Mouse (Mus musculus): ENCODE data around the gene Ank3. TPM values are rescaled to one million over a fixed set of nuclear protein-coding genes. Genes with fewer than 3 reads are reported as not detected.
A peak's percentile ranks its signal among the peaks of the same experiment; 100 is the strongest.

Ank3 gene
- polyA plus RNA-seq, 1 experiment from 2014 or later = 150 TPM

DNA sequence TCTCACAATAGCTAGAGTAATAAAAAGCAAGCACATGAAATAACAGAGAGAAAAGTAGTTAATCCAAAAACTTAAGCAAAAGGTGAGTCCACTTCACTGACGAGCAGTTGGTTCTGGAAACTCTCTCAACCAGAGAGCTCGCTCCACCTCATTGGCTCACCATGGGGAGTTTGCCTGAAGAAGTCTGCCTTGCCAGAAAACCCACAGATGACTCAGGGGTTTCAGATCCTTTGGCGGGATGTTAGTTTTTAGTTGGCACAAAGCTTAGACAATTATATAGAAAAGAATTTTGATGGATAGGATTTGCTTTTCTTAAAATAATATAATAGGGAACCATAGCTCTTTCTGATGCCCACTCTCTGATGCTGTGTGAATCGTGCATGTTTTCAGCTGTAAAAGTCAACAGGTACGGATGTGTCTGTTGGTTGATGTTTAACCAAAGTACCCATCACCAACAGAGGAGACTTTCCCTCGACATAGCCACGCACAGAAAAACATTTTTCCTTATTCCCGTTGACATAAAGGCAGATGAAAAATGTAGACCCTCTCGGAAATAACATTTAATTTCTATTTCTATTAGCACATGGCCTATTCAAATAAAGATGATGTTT is 556.2 kb downstream of the Ank3 start:
- no peak for DNase-seq
- Histone ChIP-seq H3K36me3 (ENCODE audit: control insufficient read depth, insufficient read depth, low read length) (peaks cover 34% of the 10 kb centered on the region), H3K9me3 (ENCODE audit: control insufficient read depth, low read length) (no peaks in the 10 kb centered on the region), H3K4me2 (ENCODE audit: low read length) (no peak overlapping the region), H3K27ac (replicated peaks; ENCODE audit: low read depth, low read length) (no peak overlapping the region), H3K4me3 (replicated peaks; ENCODE audit: low read depth, low read length) (no peak overlapping the region), H3K9ac (replicated peaks; ENCODE audit: low read length) (no peak overlapping the region), H3K27me3 (ENCODE audit: control insufficient read depth, insufficient read depth, low read length) (no peaks in the 10 kb centered on the region), H3K4me1 (ENCODE audit: control insufficient read depth, insufficient read depth, low read length) (no peaks in the 10 kb centered on the region)
- whole genome bisulfite sequencing = 89% methylated on average over 9 of the region's 9 CpGs
- no peak for ATAC-seq (ENCODE audit: low FRiP score, low TSS enrichment)

- peaks cover 35% of the 10 kb centered on the region for H3K36me3 ChIP-seq (ENCODE audit: control insufficient read depth, insufficient read depth, low read length)
- no peaks in the 10 kb centered on the region for H3K9me3 ChIP-seq (ENCODE audit: control insufficient read depth, low read length)
- DNase-seq (no peak), ATAC-seq (ENCODE audit: low FRiP score, low TSS enrichment) (no peak)
- no peaks in the 10 kb centered on the region for H3K27me3 ChIP-seq (ENCODE audit: control insufficient read depth, insufficient read depth, low read length)
- no peak overlapping the region for H3K4me2 ChIP-seq (ENCODE audit: low read length)
- no peak overlapping the region for H3K9ac ChIP-seq (replicated peaks; ENCODE audit: low read length)
- 92% methylated on average over 7 of the region's 7 CpGs for WGBS
- no peak overlapping the region for H3K27ac ChIP-seq (replicated peaks; ENCODE audit: low read depth, low read length)
- no peak overlapping the region for H3K4me3 ChIP-seq (replicated peaks; ENCODE audit: low read depth, low read length)
- no peaks in the 10 kb centered on the region for H3K4me1 ChIP-seq (ENCODE audit: control insufficient read depth, insufficient read depth, low read length)
These were observed 563.7 kb downstream of the Ank3 start for GRCm38 (mm10) chr10:69962226-69962625.

DNA sequence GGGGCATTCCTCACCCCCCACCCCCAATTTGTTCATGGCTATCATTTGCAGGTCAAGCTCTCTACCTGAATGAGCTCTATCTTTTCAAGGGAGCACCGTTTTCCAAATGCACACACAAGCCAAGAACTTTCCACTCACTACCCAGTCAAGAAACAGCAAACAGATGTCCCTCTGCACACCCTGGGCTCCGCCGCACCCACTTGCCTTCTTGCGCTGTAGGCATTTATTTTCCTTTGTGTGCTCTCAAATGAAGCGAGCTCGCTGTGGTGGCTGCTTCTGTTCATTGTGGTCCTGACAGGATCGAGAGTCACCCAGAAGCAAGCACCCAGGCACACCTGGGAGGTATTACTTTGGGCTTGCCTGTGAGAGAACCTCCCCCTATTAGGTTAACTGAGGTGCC is 564.4 kb downstream of the Ank3 start:
- peaks cover 35% of the 10 kb centered on the region for H3K36me3 ChIP-seq (ENCODE audit: control insufficient read depth, insufficient read depth, low read length)
- ATAC-seq (ENCODE audit: low FRiP score, low TSS enrichment) (no peak), DNase-seq (no peak)
- no peaks in the 10 kb centered on the region for H3K9me3 ChIP-seq (ENCODE audit: control insufficient read depth, low read length)
- no peak overlapping the region for H3K4me3 ChIP-seq (replicated peaks; ENCODE audit: low read depth, low read length)
- H3K27ac ChIP-seq (replicated peaks; ENCODE audit: low read depth, low read length) = no peak overlapping the region
- H3K9ac ChIP-seq (replicated peaks; ENCODE audit: low read length) = no peak overlapping the region
- 87% methylated on average over 7 of the region's 7 CpGs for WGBS
- no peaks in the 10 kb centered on the region for H3K27me3 ChIP-seq (ENCODE audit: control insufficient read depth, insufficient read depth, low read length)
- no peak overlapping the region for H3K4me2 ChIP-seq (ENCODE audit: low read length)
- H3K4me1 ChIP-seq (ENCODE audit: control insufficient read depth, insufficient read depth, low read length) = no peaks in the 10 kb centered on the region

GRCm38 (mm10) chr10:69964611-69965010 is 566.0 kb downstream of the Ank3 start:
- ATAC-seq (ENCODE audit: low FRiP score, low TSS enrichment) (no peak), DNase-seq (peak; percentile 86)
- no peak overlapping the region for H3K4me3 ChIP-seq (replicated peaks; ENCODE audit: low read depth, low read length)
- WGBS = 10% methylated on average over 5 of the region's 5 CpGs
- H3K9ac ChIP-seq (replicated peaks; ENCODE audit: low read length) = no peak overlapping the region
- H3K4me2 ChIP-seq (ENCODE audit: low read length) = no peak overlapping the region
- no peaks in the 10 kb centered on the region for H3K4me1 ChIP-seq (ENCODE audit: control insufficient read depth, insufficient read depth, low read length)
- H3K9me3 ChIP-seq (ENCODE audit: control insufficient read depth, low read length) = no peaks in the 10 kb centered on the region
- peaks cover 37% of the 10 kb centered on the region for H3K36me3 ChIP-seq (ENCODE audit: control insufficient read depth, insufficient read depth, low read length)
- no peaks in the 10 kb centered on the region for H3K27me3 ChIP-seq (ENCODE audit: control insufficient read depth, insufficient read depth, low read length)
- no peak overlapping the region for H3K27ac ChIP-seq (replicated peaks; ENCODE audit: low read depth, low read length)

GRCm38 (mm10) chr10:69965085-69965484 is 566.5 kb downstream of the Ank3 start:
- peaks cover 35% of the 10 kb centered on the region for H3K36me3 ChIP-seq (ENCODE audit: control insufficient read depth, insufficient read depth, low read length)
- 88% methylated on average over 6 of the region's 6 CpGs for WGBS
- DNase-seq = no peak
- H3K4me1 ChIP-seq (ENCODE audit: control insufficient read depth, insufficient read depth, low read length) = no peaks in the 10 kb centered on the region
- no peak overlapping the region for H3K4me3 ChIP-seq (replicated peaks; ENCODE audit: low read depth, low read length)
- no peaks in the 10 kb centered on the region for H3K9me3 ChIP-seq (ENCODE audit: control insufficient read depth, low read length)
- H3K9ac ChIP-seq (replicated peaks; ENCODE audit: low read length) = no peak overlapping the region
- no peak for ATAC-seq (ENCODE audit: low FRiP score, low TSS enrichment)
- H3K27ac ChIP-seq (replicated peaks; ENCODE audit: low read depth, low read length) = no peak overlapping the region
- no peak overlapping the region for H3K4me2 ChIP-seq (ENCODE audit: low read length)
- no peaks in the 10 kb centered on the region for H3K27me3 ChIP-seq (ENCODE audit: control insufficient read depth, insufficient read depth, low read length)

DNA sequence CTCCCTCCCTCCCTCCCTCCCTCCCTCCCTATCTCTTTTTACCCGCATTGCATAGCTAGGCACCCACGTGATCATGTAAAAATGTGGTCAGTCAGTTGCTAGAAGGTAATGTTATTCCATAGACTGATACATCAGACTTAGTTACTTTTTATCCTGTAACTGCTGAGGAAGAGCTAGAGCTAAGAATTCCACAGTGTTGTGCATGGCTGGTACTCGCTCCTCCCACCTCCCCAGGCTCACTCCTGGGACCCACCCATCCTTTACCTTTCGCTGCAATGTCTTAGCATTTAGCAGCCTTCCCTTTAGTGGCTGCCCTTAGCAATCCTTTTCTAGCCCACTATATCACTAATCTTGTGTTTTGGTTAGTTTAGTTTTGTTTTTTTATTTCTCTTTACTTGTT is 569.4 kb downstream of the Ank3 start:
- no peak for ATAC-seq (ENCODE audit: low FRiP score, low TSS enrichment)
- H3K9me3 ChIP-seq (ENCODE audit: control insufficient read depth, low read length) = no peaks in the 10 kb centered on the region
- no peak overlapping the region for H3K4me2 ChIP-seq (ENCODE audit: low read length)
- 84% methylated on average over 3 of the region's 4 CpGs for WGBS
- no peak for DNase-seq
- no peak overlapping the region for H3K4me3 ChIP-seq (replicated peaks; ENCODE audit: low read depth, low read length)
- no peaks in the 10 kb centered on the region for H3K4me1 ChIP-seq (ENCODE audit: control insufficient read depth, insufficient read depth, low read length)
- peaks cover 16% of the 10 kb centered on the region; the same call in 1 of the 2 replicates for H3K36me3 ChIP-seq (ENCODE audit: control insufficient read depth, insufficient read depth, low read length)
- no peak overlapping the region for H3K27ac ChIP-seq (replicated peaks; ENCODE audit: low read depth, low read length)
- H3K27me3 ChIP-seq (ENCODE audit: control insufficient read depth, insufficient read depth, low read length) = no peaks in the 10 kb centered on the region
- no peak overlapping the region for H3K9ac ChIP-seq (replicated peaks; ENCODE audit: low read length)

GRCm38 (mm10) chr10:69979636-69980035 is 581.1 kb downstream of the Ank3 start:
- no peak overlapping the region for H3K4me3 ChIP-seq (replicated peaks; ENCODE audit: low read depth, low read length)
- ATAC-seq (ENCODE audit: low FRiP score, low TSS enrichment) = no peak

DNA sequence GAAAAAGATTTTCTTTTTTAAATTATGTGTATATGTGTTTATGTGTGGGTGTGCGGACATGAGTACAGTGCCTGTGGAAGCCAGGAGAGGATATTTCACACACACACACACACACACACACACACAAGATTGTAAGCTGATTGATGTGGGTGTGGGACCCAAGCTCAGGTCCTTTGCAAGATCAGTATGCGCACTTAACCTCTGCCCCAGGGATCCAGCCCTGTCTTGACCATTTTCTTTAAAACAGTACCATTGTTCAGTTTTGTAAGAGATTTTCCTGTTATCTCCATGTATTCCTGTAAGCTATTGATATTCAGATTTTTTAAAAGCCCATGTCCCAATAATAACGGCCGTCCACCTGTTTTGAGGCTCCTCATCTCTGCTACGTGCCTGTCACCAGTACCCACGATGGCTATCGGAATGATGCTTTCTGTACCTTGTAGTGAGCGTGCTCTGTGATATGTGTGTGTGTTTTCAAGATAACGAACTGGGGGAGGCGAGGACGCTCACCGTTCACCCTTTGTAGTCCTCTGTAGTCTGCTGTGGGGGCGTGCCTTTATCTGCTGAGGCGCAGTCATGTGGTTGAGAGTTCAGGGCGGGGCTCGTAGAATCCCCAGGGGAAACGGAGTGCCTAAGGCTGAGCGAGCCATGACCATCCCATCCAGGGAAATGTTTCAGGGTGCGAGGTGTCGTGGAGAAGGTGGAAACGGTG is 583.0 kb downstream of the Ank3 start:
- Histone ChIP-seq H3K27ac (replicated peaks; ENCODE audit: low read depth, low read length) (no peak overlapping the region), H3K27me3 (ENCODE audit: control insufficient read depth, insufficient read depth, low read length) (no peaks in the 10 kb centered on the region), H3K36me3 (ENCODE audit: control insufficient read depth, insufficient read depth, low read length) (peaks cover 75% of the 10 kb centered on the region), H3K9ac (replicated peaks; ENCODE audit: low read length) (no peak overlapping the region), H3K4me2 (ENCODE audit: low read length) (no peak overlapping the region), H3K4me1 (ENCODE audit: control insufficient read depth, insufficient read depth, low read length) (no peaks in the 10 kb centered on the region), H3K4me3 (replicated peaks; ENCODE audit: low read depth, low read length) (no peak overlapping the region), H3K9me3 (ENCODE audit: control insufficient read depth, low read length) (no peaks in the 10 kb centered on the region)
- 83% methylated on average over 21 of the region's 21 CpGs for WGBS
- ATAC-seq (ENCODE audit: low FRiP score, low TSS enrichment) = no peak
- DNase-seq = no peak

More at GRCm38 (mm10) chr10:69979636-69980035, 581.1 kb downstream of the Ank3 start:
- H3K27ac ChIP-seq (replicated peaks; ENCODE audit: low read depth, low read length) = no peak overlapping the region
- H3K4me2 ChIP-seq (ENCODE audit: low read length) = no peak overlapping the region
- H3K4me1 ChIP-seq (ENCODE audit: control insufficient read depth, insufficient read depth, low read length) = no peaks in the 10 kb centered on the region
- H3K9me3 ChIP-seq (ENCODE audit: control insufficient read depth, low read length) = no peaks in the 10 kb centered on the region
- WGBS = 98% methylated on average over 2 of the region's 2 CpGs
- no peaks in the 10 kb centered on the region for H3K27me3 ChIP-seq (ENCODE audit: control insufficient read depth, insufficient read depth, low read length)
- no peak overlapping the region for H3K9ac ChIP-seq (replicated peaks; ENCODE audit: low read length)
- H3K36me3 ChIP-seq (ENCODE audit: control insufficient read depth, insufficient read depth, low read length) = peaks cover 75% of the 10 kb centered on the region
- DNase-seq = no peak

DNA sequence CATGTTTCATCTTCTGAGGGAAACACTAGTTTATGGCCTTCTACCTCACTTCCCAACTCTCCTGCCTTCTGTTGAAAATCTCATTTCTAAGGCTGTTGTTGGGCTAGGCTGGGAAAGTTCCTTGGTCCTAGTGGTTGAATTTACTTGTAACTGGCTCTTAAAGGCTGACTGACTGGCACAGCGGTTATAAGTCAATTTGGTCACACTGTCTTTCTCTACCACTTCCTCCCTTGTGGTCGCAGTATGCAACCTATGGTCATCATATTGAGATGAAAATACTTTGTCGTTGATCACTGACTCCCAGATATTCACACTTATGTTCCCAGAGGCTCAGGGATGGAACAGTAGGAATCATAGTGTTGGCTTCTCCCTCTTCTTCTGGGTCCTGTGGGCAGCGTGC is 584.1 kb downstream of the Ank3 start:
- ATAC-seq (ENCODE audit: low FRiP score, low TSS enrichment) (no peak), DNase-seq (no peak)
- Histone ChIP-seq H3K4me2 (ENCODE audit: low read length) (no peak overlapping the region), H3K9ac (replicated peaks; ENCODE audit: low read length) (no peak overlapping the region), H3K36me3 (ENCODE audit: control insufficient read depth, insufficient read depth, low read length) (peaks cover 75% of the 10 kb centered on the region), H3K9me3 (ENCODE audit: control insufficient read depth, low read length) (no peaks in the 10 kb centered on the region), H3K27ac (replicated peaks; ENCODE audit: low read depth, low read length) (no peak overlapping the region), H3K4me1 (ENCODE audit: control insufficient read depth, insufficient read depth, low read length) (no peaks in the 10 kb centered on the region), H3K4me3 (replicated peaks; ENCODE audit: low read depth, low read length) (no peak overlapping the region), H3K27me3 (ENCODE audit: control insufficient read depth, insufficient read depth, low read length) (no peaks in the 10 kb centered on the region)
- 93% methylated on average over 4 of the region's 4 CpGs for WGBS

Measured in midbrain, embryonic 14.5 days (tissue).